Mouse (Mus musculus) intestine, embryonic 16.5 days (tissue): ENCODE data around the gene Gtf3c5. TPM values are rescaled to one million over a fixed set of nuclear protein-coding genes. Genes with fewer than 3 reads are reported as not detected.

Experiments used
- ATAC-seq: fragments of 200-750 bp; cut with Nextera tagmentation; 2 replicates; pipeline ENCODE4 v1.8.0; 2017; ENCODE audit warnings: moderate TSS enrichment, moderate library complexity
- H3K27ac ChIP-seq: fragments of 300-500 bp; sonication (generic); 2 replicates; pipeline ENCODE4 v1.5.1; 2014; ENCODE audit warnings: mild to moderate bottlenecking, low read length
- H3K27me3 ChIP-seq: fragments of 300-500 bp; sonication (generic); replicated peaks from 2 replicates; pipeline ENCODE4 v1.6.1; 2014; ENCODE audit warnings: low read length, control low read depth, mixed read lengths; ENCODE audit not compliant: control insufficient read depth, insufficient read depth
- H3K36me3 ChIP-seq: fragments of 300-500 bp; sonication (generic); 2 replicates; pipeline ENCODE4 v1.6.1; 2014; ENCODE audit warnings: low read length, control low read depth; ENCODE audit not compliant: control insufficient read depth, insufficient read depth
- H3K4me1 ChIP-seq: fragments of 300-500 bp; sonication (generic); 2 replicates; pipeline ENCODE4 v1.6.1; 2014; ENCODE audit warnings: low read length, control low read depth, mixed read lengths; ENCODE audit not compliant: control insufficient read depth, insufficient read depth
- H3K4me2 ChIP-seq: fragments of 300-500 bp; sonication (generic); 2 replicates; pipeline ENCODE4 v1.6.1; 2014; ENCODE audit warnings: low read depth, low read length, control low read depth
- H3K4me3 ChIP-seq: fragments of 300-500 bp; sonication (generic); 2 replicates; pipeline ENCODE4 v1.5.1; 2014; ENCODE audit warnings: mild to moderate bottlenecking, low read length
- H3K9ac ChIP-seq: fragments of 300-500 bp; sonication (generic); 2 replicates; pipeline ENCODE4 v1.6.1; 2014; ENCODE audit warnings: low read depth, low read length
- H3K9me3 ChIP-seq: fragments of 300-500 bp; sonication (generic); 2 replicates; pipeline ENCODE4 v1.6.1; 2016; ENCODE audit warnings: low read length, control low read depth; ENCODE audit not compliant: control insufficient read depth
- WGBS: fragments of 180-500 bp; shearing (Covaris S2); extraction: QIAGEN DNeasy Blood & Tissue Kit; methylation state at CpG from one replicate; pipeline ENCODE4 v1.1.7; 2014; 5-methylcytosine and 5-hydroxymethylcytosine counted together
- polyA plus RNA-seq: library from polyadenylated mRNA; unstranded; fragments of >200 nt; fragmentation: Nextera tagmentation; extraction: Ambion mirVana; gene quantifications from 2 replicates; pipeline ENCODE4 v1.2.1, GENCODE M21; 2015

The Gtf3c5 gene
- polyA plus RNA-seq, 1 experiment from 2014 or later: 32.2 TPM

DNA sequence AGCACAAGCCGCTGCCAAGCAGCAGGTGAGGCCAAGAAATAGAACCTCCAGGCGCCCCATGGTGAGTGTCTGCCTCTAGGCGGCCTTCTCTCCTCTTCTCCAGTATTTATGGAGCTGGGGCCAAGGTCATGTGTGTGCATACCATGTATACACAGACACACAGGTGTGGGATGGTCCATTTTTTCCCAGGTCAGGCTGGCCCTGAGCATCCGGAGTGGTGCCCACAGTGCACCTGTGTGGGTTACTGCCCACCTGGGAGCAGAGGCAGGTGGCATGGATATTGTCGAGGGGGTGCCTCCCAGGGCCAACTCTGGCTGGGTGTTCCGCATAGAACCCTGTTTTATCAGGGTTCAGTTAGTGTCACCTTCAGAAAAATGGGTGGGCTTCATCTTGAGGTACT is 20.2 kb downstream of the Gtf3c5 start, which contains the start of gene Cel:
Cel (minus strand) TSS at position 101 of the 400 bp plus-strand sequence.
- Histone ChIP-seq H3K36me3 (no peaks in the 10 kb centered on the region), H3K4me2 (no peak within 1 kb of the TSS), H3K9me3 (no peaks in the 10 kb centered on the region), H3K27ac (no peak within 1 kb of the TSS), H3K9ac (no peak within 1 kb of the TSS), H3K27me3 (no peaks in the 10 kb centered on the region), H3K4me1 (no peaks in the 10 kb centered on the region), H3K4me3 (no peak within 1 kb of the TSS)
- ATAC-seq: peak; percentile 48
- WGBS: 60% methylated on average over 6 of the region's 6 CpGs

GRCm38 (mm10) chr2:28557452-28557851 is 26.1 kb downstream of the Gtf3c5 start:
- Histone ChIP-seq H3K4me2 (no peak overlapping the region), H3K27me3 (no peaks in the 10 kb centered on the region), H3K27ac (no peak overlapping the region), H3K36me3 (peaks cover 3% of the 10 kb centered on the region), H3K9ac (no peak overlapping the region), H3K4me3 (no peak overlapping the region), H3K9me3 (no peaks in the 10 kb centered on the region), H3K4me1 (no peaks in the 10 kb centered on the region)
- 79% methylated on average over 5 of the region's 5 CpGs for WGBS
- no peak for ATAC-seq

DNA sequence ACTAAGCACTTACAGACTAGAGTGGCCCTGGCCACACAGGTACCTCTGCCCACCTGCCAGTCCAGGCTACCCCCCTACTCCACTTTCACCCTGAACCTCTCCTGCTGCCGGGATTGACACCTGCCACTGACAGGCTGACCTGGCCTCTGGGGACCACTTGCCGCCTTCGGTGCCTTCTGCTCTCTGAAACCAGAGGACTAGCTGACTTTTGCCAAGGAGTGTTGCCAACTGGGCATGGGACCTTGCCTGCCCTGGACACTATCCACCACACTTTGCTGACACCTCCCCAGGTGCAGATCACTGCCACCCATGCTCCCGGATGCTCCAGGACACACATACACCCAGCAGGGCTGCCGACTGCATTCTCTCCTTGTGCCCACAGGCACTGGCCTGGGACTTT is 31.2 kb downstream of the Gtf3c5 start:
- ATAC-seq: no peak
- H3K36me3 ChIP-seq: peaks cover 20% of the 10 kb centered on the region
- no peaks in the 10 kb centered on the region for H3K27me3 ChIP-seq
- 93% methylated on average over 5 of the region's 5 CpGs for WGBS
- no peak overlapping the region for H3K4me2 ChIP-seq
- H3K9ac ChIP-seq: no peak overlapping the region
- no peak overlapping the region for H3K4me3 ChIP-seq
- H3K4me1 ChIP-seq: no peaks in the 10 kb centered on the region
- H3K9me3 ChIP-seq: no peaks in the 10 kb centered on the region
- no peak overlapping the region for H3K27ac ChIP-seq

DNA sequence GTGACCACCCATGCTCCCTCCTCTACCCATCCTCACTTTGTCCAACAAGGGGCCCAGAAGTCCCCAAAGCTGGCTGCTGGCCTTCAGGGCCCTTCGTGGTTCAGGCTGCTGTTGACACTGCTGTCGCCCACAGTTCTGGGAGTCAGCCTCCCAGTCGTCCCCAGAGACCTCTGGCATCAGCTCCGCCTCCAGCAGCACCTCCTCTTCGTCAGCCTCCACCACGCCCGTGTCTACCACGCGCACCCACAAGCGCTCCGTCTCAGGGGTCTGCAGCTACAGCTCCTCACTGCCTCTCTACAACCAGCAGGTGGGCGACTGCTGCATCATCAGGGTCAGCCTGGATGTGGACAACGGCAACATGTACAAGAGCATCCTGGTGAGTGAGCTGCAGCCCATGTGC is 34.4 kb downstream of the Gtf3c5 start:
- ATAC-seq: no peak
- Histone ChIP-seq H3K4me3 (no peak overlapping the region), H3K36me3 (peaks cover 24% of the 10 kb centered on the region), H3K4me1 (no peaks in the 10 kb centered on the region), H3K9ac (no peak overlapping the region), H3K27me3 (no peaks in the 10 kb centered on the region), H3K27ac (no peak overlapping the region), H3K9me3 (no peaks in the 10 kb centered on the region), H3K4me2 (no peak overlapping the region)
- WGBS: 90% methylated on average over 13 of the region's 13 CpGs

DNA sequence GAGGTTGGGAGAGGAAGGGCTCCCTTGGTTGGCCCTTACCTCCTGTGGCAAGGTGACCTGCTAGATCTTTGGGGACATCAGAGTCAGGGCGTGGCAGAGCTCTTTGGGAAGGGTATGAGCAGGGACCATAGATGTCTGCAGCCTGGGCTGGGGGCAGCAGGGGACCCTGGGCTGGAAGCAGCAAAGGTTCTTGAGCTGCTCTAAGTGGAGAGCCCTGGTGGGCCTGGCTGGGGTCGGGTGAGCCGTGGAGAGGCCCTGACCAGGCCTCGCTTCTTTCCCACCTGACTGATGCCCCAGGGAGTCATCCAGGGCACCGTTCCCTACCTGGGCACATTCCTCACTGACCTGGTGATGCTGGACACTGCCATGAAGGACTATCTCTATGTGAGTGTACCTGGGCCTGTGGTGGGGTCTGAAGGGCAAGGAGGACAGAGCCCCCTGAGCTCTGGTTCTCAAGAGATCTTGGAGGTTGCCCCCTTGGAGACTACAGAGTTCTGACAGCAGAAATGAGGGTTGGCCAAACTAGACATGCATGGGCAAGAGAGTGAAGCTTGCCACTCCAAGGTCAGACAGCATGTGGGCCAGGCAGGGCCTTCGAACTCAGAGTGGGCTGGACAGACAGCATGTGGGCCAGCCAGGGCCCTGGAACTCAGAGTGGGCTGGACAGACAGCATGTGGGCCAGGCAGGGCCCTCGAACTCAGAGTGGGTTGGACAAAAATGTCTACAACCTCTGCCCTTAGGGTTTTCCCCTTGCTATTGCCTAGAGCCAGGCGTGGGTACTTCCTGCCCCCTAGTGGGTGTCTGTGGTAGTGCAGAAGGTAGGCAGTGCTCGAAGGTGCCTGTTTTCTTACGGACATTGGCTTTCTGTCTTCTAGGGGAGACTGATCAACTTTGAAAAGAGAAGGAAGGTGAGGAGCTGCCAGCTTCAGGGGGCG is 36.0 kb downstream of the Gtf3c5 start:
- no peaks in the 10 kb centered on the region for H3K4me1 ChIP-seq
- ATAC-seq: peak; percentile 65
- peaks cover 25% of the 10 kb centered on the region for H3K36me3 ChIP-seq
- no peak overlapping the region for H3K27ac ChIP-seq
- 52% methylated on average over 11 of the region's 11 CpGs for WGBS
- no peaks in the 10 kb centered on the region for H3K9me3 ChIP-seq
- no peak overlapping the region for H3K9ac ChIP-seq
- H3K4me2 ChIP-seq: no peak overlapping the region
- no peaks in the 10 kb centered on the region for H3K27me3 ChIP-seq
- H3K4me3 ChIP-seq: no peak overlapping the region

GRCm38 (mm10) chr2:28546560-28546959 is 37.0 kb downstream of the Gtf3c5 start:
- H3K4me1 ChIP-seq: no peaks in the 10 kb centered on the region; the same call in 1 of the 2 replicates
- H3K9me3 ChIP-seq: no peaks in the 10 kb centered on the region
- no peak overlapping the region for H3K27ac ChIP-seq
- WGBS: 78% methylated on average over 6 of the region's 6 CpGs
- H3K9ac ChIP-seq: no peak overlapping the region
- no peak overlapping the region for H3K4me2 ChIP-seq
- no peak for ATAC-seq
- H3K4me3 ChIP-seq: no peak overlapping the region
- peaks cover 17% of the 10 kb centered on the region for H3K36me3 ChIP-seq
- H3K27me3 ChIP-seq: no peaks in the 10 kb centered on the region

- H3K36me3 ChIP-seq: peaks cover 17% of the 10 kb centered on the region
- no peaks in the 10 kb centered on the region for H3K9me3 ChIP-seq
- no peak for ATAC-seq
- no peak overlapping the region for H3K4me3 ChIP-seq
- H3K27me3 ChIP-seq: no peaks in the 10 kb centered on the region
- H3K4me2 ChIP-seq: no peak overlapping the region
- peak overlapping the region; percentile 14; the same call in 1 of the 2 replicates for H3K9ac ChIP-seq
- H3K4me1 ChIP-seq: peaks cover under 1% of the 10 kb centered on the region; the same call in 1 of the 2 replicates
- H3K27ac ChIP-seq: no peak overlapping the region
Measured at GRCm38 (mm10) chr2:28545976-28546375, 37.6 kb downstream of the Gtf3c5 start.

GRCm38 (mm10) chr2:28543894-28544293 is 39.7 kb downstream of the Gtf3c5 start:
- 94% methylated on average over 8 of the region's 8 CpGs for WGBS
- ATAC-seq: no peak
- Histone ChIP-seq H3K4me3 (no peak overlapping the region), H3K4me1 (peaks cover 21% of the 10 kb centered on the region), H3K4me2 (no peak overlapping the region), H3K27me3 (no peaks in the 10 kb centered on the region), H3K9ac (no peak overlapping the region), H3K9me3 (no peaks in the 10 kb centered on the region), H3K27ac (no peak overlapping the region), H3K36me3 (peaks cover 12% of the 10 kb centered on the region)

DNA sequence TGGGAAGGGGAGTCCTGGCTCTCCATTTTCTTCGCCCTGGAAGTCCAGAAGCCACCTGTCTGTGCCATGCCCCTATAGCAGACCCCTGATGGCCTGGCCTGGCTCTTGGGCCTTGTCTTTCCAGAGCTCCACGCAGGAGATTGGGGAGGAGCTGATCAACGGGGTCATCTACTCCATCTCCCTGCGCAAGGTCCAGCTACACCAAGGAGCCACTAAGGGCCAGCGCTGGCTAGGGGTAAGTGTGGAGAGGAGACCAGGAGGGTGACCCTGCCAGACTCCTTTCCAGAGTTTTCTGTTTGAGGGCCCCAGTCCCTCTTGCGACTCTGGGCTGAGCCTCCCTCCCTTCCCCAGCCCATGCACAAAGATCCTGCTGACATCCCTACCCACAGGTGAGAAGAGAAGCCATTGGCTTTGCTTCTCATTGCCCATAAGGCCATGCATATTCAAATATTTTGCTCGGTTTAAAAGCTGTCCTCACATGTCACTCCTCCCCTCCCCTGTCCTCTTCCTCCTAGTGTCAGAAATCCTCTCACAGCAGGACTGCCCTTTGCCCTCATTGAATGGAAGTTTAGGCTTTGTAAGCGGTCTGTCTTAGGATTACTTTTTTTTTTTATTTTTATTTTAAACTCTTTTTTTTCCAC is 42.8 kb downstream of the Gtf3c5 start:
- H3K36me3 ChIP-seq: peaks cover 8% of the 10 kb centered on the region; the same call in 1 of the 2 replicates
- H3K9ac ChIP-seq: 0 out of 2 replicates have a peak overlapping the region, but pooled peaks have one; percentile 38
- H3K4me2 ChIP-seq: no peak overlapping the region
- H3K27ac ChIP-seq: no peak overlapping the region
- H3K4me3 ChIP-seq: no peak overlapping the region
- ATAC-seq: no peak
- no peaks in the 10 kb centered on the region for H3K9me3 ChIP-seq
- no peaks in the 10 kb centered on the region for H3K27me3 ChIP-seq
- peaks cover 53% of the 10 kb centered on the region for H3K4me1 ChIP-seq
- 79% methylated on average over 8 of the region's 8 CpGs for WGBS
